Mouse (Mus musculus): ENCODE data around the gene Foxc1.

The Foxc1 gene

GRCm38 (mm10) chr13:31835802-31836201, 29.4 kb downstream of the Foxc1 start:
- no peak for DNase-seq (ENCODE audit: low spot score)

- no peak for DNase-seq (ENCODE audit: low spot score)
Measured at GRCm38 (mm10) chr13:31849258-31849971, 43.0 kb downstream of the Foxc1 start.

- DNase-seq (ENCODE audit: low spot score), result no peak
Measured at GRCm38 (mm10) chr13:31853564-31853963, 47.1 kb downstream of the Foxc1 start.

DNA sequence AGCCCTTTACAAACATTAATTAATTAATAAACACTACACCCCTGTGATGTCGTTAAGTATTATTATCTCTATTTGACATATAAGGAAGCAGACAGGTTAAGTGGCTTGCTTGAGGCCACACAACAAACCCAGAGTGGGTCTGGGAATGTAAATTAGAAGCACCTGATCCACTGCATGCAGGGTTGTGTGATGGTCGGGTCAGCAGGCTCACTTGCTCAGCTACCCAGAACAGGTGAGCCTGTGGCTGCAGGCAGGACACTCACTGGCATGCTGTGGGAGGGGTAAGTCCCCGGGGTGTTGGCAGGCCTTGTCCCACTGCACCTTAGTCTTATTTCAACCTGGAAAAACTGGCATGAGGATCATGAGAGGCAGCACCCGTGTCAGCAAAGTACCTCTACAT, 47.6 kb downstream of the Foxc1 start:
- no peak for DNase-seq (ENCODE audit: low spot score)

DNA sequence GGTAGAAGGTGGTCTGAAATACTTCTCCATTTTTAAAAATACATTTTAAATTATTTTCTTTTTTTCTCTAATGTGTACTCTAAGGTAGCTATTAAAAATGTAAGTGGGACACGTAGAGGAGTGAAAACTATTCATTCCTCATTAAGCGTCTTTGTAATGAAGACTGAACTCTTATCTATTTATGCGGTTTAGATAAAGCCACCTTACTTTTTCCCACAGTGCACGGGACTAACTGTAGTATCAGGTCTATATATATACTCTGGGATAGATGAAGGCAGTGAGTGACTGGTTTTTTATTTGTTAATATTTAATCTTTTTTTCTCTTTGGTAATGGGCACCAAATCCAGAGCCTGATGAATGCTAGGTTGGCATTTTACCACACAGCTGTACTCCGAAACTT, 53.8 kb downstream of the Foxc1 start:
- no peak for DNase-seq (ENCODE audit: low spot score)
